Mouse (Mus musculus) bone marrow, adult 2 months (tissue): Measurements from ENCODE around the gene Hsd17b13.

Experiments used
- CTCF ChIP-seq: fragments of 200-500 bp; IDR thresholded peaks from 2 replicates; pipeline ENCODE4 v1.5.1; 2011; ENCODE audit warnings: low read length, control low read depth; ENCODE audit not compliant: control insufficient read depth, insufficient read depth
- POLR2A ChIP-seq: fragments of 200-500 bp; IDR thresholded peaks from 2 replicates; pipeline ENCODE4 v1.6.1; 2011; ENCODE audit warnings: low read depth, mild to moderate bottlenecking, control low read depth, low read length, borderline replicate concordance; ENCODE audit not compliant: control insufficient read depth

- TF ChIP-seq CTCF (no peak), POLR2A (no peak)
These were observed 14.2 kb downstream of the Hsd17b13 start for GRCm38 (mm10) chr5:103962935-103963429.
